Mouse (Mus musculus): ENCODE measurements around the gene Fam205a1.

- TF ChIP-seq CTCF (IDR thresholded peaks at IDR 0.05; ENCODE audit: insufficient read depth, low read length): no peak
- no peak for TF ChIP-seq POLR2A (IDR thresholded peaks at IDR 0.05; ENCODE audit: borderline replicate concordance, extremely low read depth, low read depth, low read length)
These were observed 45.2 kb upstream of the Fam205a1 start for GRCm38 (mm10) chr4:42898914-42899313.

Data from lung, adult 2 months (tissue).